Mouse (Mus musculus): ENCODE results near the gene Lamc3. TPM values are rescaled to one million over a fixed set of nuclear protein-coding genes. Genes with fewer than 3 reads are reported as not detected.
A peak's percentile ranks its signal among the peaks of the same experiment; 100 is the strongest.

Gene Lamc3
- polyA plus RNA-seq, 2 experiments: 0.84 to 1.1 TPM

- H3K27me3 ChIP-seq (ENCODE audit: control insufficient read depth, insufficient read depth, low read length): peaks cover 24% of the 10 kb centered on the region
- TF ChIP-seq POLR2A (IDR thresholded peaks at IDR 0.05; ENCODE audit: borderline replicate concordance, extremely low read depth, insufficient read depth, insufficient read length): no peak
- no peak for ATAC-seq (ENCODE audit: low FRiP score, low read depth)
- H3K9ac ChIP-seq (ENCODE audit: low read depth, low read length, severe bottlenecking): no peak overlapping the region
- H3K4me3 ChIP-seq (replicated peaks; ENCODE audit: low read length): no peak overlapping the region
- 92% methylated on average over 2 of the region's 2 CpGs for WGBS
- H3K4me1 ChIP-seq (ENCODE audit: control insufficient read depth, insufficient read depth, low read length): peaks cover 15% of the 10 kb centered on the region
- H3K9me3 ChIP-seq (ENCODE audit: control insufficient read depth, low read length): no peaks in the 10 kb centered on the region
- no peak overlapping the region for H3K27ac ChIP-seq (replicated peaks; ENCODE audit: low read depth, low read length)
- H3K4me2 ChIP-seq (replicated peaks; ENCODE audit: low read depth, low read length, severe bottlenecking): no peak overlapping the region
- H3K36me3 ChIP-seq (ENCODE audit: control insufficient read depth, insufficient read depth, low read length): no peaks in the 10 kb centered on the region
- DNase-seq (ENCODE audit: low spot score): no peak
Measured at GRCm38 (mm10) chr2:31891219-31891618, 4.1 kb downstream of the Lamc3 start.

GRCm38 (mm10) chr2:31893110-31893669 lies 6.1 kb downstream of the Lamc3 start:
- Histone ChIP-seq H3K27me3 (ENCODE audit: control insufficient read depth, insufficient read depth, low read length) (peaks cover 5% of the 10 kb centered on the region), H3K36me3 (ENCODE audit: control insufficient read depth, insufficient read depth, low read length) (no peaks in the 10 kb centered on the region), H3K9ac (ENCODE audit: low read depth, low read length, severe bottlenecking) (no peak overlapping the region), H3K4me3 (replicated peaks; ENCODE audit: low read length) (no peak overlapping the region), H3K27ac (replicated peaks; ENCODE audit: low read depth, low read length) (no peak overlapping the region), H3K4me1 (ENCODE audit: control insufficient read depth, insufficient read depth, low read length) (peaks cover 15% of the 10 kb centered on the region), H3K9me3 (ENCODE audit: control insufficient read depth, low read length) (no peaks in the 10 kb centered on the region), H3K4me2 (replicated peaks; ENCODE audit: low read depth, low read length, severe bottlenecking) (no peak overlapping the region)
- DNase-seq (ENCODE audit: low spot score): no peak
- no peak for TF ChIP-seq POLR2A (IDR thresholded peaks at IDR 0.05; ENCODE audit: borderline replicate concordance, extremely low read depth, insufficient read depth, insufficient read length)
- 39% methylated on average over 10 of the region's 10 CpGs for WGBS
- no peak for ATAC-seq (ENCODE audit: low FRiP score, low read depth)

- H3K4me3 ChIP-seq (replicated peaks; ENCODE audit: low read length): no peak overlapping the region
- no peaks in the 10 kb centered on the region for H3K27me3 ChIP-seq (ENCODE audit: control insufficient read depth, insufficient read depth, low read length)
- DNase-seq (ENCODE audit: low spot score) (no peak), ATAC-seq (ENCODE audit: low FRiP score, low read depth) (no peak)
- WGBS: 39% methylated on average over 13 of the region's 13 CpGs
- no peak overlapping the region; the same call in 1 of the 2 replicates for H3K27ac ChIP-seq (replicated peaks; ENCODE audit: low read depth, low read length)
- H3K4me2 ChIP-seq (replicated peaks; ENCODE audit: low read depth, low read length, severe bottlenecking): no peak overlapping the region
- H3K36me3 ChIP-seq (ENCODE audit: control insufficient read depth, insufficient read depth, low read length): no peaks in the 10 kb centered on the region
- H3K4me1 ChIP-seq (ENCODE audit: control insufficient read depth, insufficient read depth, low read length): peaks cover 15% of the 10 kb centered on the region
- H3K9me3 ChIP-seq (ENCODE audit: control insufficient read depth, low read length): no peaks in the 10 kb centered on the region
- H3K9ac ChIP-seq (ENCODE audit: low read depth, low read length, severe bottlenecking): 0 out of 2 replicates have a peak overlapping the region, but pooled peaks have one; percentile 21
- TF ChIP-seq POLR2A (IDR thresholded peaks at IDR 0.05; ENCODE audit: borderline replicate concordance, extremely low read depth, insufficient read depth, insufficient read length): no peak
Measured at GRCm38 (mm10) chr2:31894221-31894870, 7.3 kb downstream of the Lamc3 start.

GRCm38 (mm10) chr2:31900932-31901331 lies 13.8 kb downstream of the Lamc3 start:
- Histone ChIP-seq H3K4me2 (replicated peaks; ENCODE audit: low read depth, low read length, severe bottlenecking) (no peak overlapping the region), H3K4me3 (replicated peaks; ENCODE audit: low read length) (no peak overlapping the region), H3K36me3 (ENCODE audit: control insufficient read depth, insufficient read depth, low read length) (no peaks in the 10 kb centered on the region), H3K9me3 (ENCODE audit: control insufficient read depth, low read length) (no peaks in the 10 kb centered on the region), H3K27me3 (ENCODE audit: control insufficient read depth, insufficient read depth, low read length) (no peaks in the 10 kb centered on the region), H3K4me1 (ENCODE audit: control insufficient read depth, insufficient read depth, low read length) (peaks cover 10% of the 10 kb centered on the region), H3K9ac (ENCODE audit: low read depth, low read length, severe bottlenecking) (no peak overlapping the region), H3K27ac (replicated peaks; ENCODE audit: low read depth, low read length) (no peak overlapping the region)
- no peak for ATAC-seq (ENCODE audit: low FRiP score, low read depth)
- no peak for DNase-seq (ENCODE audit: low spot score)
- no peak for TF ChIP-seq POLR2A (IDR thresholded peaks at IDR 0.05; ENCODE audit: borderline replicate concordance, extremely low read depth, insufficient read depth, insufficient read length)
- WGBS: 82% methylated on average over 4 of the region's 4 CpGs

DNA sequence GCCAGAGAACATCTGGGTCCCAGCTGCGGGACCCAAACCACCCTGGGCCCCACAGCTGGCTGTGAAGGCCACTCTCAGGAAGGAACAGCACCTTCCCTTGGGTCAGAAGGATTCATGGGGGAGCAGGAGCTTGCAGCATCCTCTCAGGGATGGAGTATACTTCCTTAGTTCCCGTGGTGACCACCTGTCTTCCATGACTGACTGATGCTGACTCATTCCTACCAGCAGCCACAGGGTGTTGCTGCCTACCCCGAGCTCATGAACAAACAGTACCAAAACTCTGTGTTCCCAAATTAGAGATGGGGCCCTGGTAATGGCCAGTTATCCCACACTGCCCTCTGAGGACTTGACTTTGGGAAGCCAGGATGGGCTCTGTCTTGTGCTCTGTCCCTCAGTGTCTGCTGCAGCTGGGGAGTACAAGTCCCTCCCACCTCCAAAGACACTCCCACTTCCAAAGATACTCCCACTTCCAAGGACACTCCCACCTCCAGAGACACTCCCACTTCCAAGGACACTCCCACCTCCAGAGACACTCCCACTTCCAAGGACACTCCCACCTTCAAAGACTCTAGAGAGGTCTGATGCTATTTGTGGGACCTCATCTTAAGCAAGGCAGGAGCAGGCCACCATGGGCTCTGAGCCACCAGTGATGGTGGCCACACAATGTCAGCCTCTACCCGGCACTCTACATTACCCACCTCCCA lies 14.7 kb downstream of the Lamc3 start:
- H3K4me2 ChIP-seq (replicated peaks; ENCODE audit: low read depth, low read length, severe bottlenecking): no peak overlapping the region
- no peak for ATAC-seq (ENCODE audit: low FRiP score, low read depth)
- no peak overlapping the region for H3K9ac ChIP-seq (ENCODE audit: low read depth, low read length, severe bottlenecking)
- H3K4me1 ChIP-seq (ENCODE audit: control insufficient read depth, insufficient read depth, low read length): peaks cover 10% of the 10 kb centered on the region
- H3K27ac ChIP-seq (replicated peaks; ENCODE audit: low read depth, low read length): no peak overlapping the region
- TF ChIP-seq POLR2A (IDR thresholded peaks at IDR 0.05; ENCODE audit: borderline replicate concordance, extremely low read depth, insufficient read depth, insufficient read length): no peak
- DNase-seq (ENCODE audit: low spot score): no peak
- no peak overlapping the region for H3K4me3 ChIP-seq (replicated peaks; ENCODE audit: low read length)
- H3K36me3 ChIP-seq (ENCODE audit: control insufficient read depth, insufficient read depth, low read length): no peaks in the 10 kb centered on the region
- H3K9me3 ChIP-seq (ENCODE audit: control insufficient read depth, low read length): no peaks in the 10 kb centered on the region
- WGBS: 49% methylated on average over 4 of the region's 4 CpGs
- no peaks in the 10 kb centered on the region for H3K27me3 ChIP-seq (ENCODE audit: control insufficient read depth, insufficient read depth, low read length)
